Mouse (Mus musculus) liver, adult (tissue): ENCODE data around the gene Oscp1.

Experiments
- GATA4 ChIP-seq: IDR thresholded peaks from 2 replicates; pipeline ENCODE4 v1.6.1; 2014; ENCODE audit warnings: mild to moderate bottlenecking, low read length; ENCODE audit not compliant: insufficient replicate concordance

The Oscp1 gene

GRCm38 (mm10) chr4:126102061-126102841, 43.9 kb downstream of the Oscp1 start:
- TF ChIP-seq GATA4 = no peak

- TF ChIP-seq GATA4 = no peak
These were observed 44.8 kb downstream of the Oscp1 start for GRCm38 (mm10) chr4:126103057-126103581.

GRCm38 (mm10) chr4:126103590-126104068, 45.3 kb downstream of the Oscp1 start, which contains the start of gene Stk40:
Stk40 (plus strand) TSS chr4:126103957.
- peak; percentile 98; the same call in 1 of the 2 replicates for TF ChIP-seq GATA4

GRCm38 (mm10) chr4:126104261-126105075, 46.1 kb downstream of the Oscp1 start:
- TF ChIP-seq GATA4 = no peak

GRCm38 (mm10) chr4:126105131-126105783, 46.9 kb downstream of the Oscp1 start:
- TF ChIP-seq GATA4 = no peak

- no peak for TF ChIP-seq GATA4
These were observed 49.8 kb downstream of the Oscp1 start for GRCm38 (mm10) chr4:126108061-126108740.

- TF ChIP-seq GATA4 = no peak
These were observed 51.4 kb downstream of the Oscp1 start for GRCm38 (mm10) chr4:126109613-126110373.

- TF ChIP-seq GATA4 = no peak
These were observed 52.2 kb downstream of the Oscp1 start for GRCm38 (mm10) chr4:126110374-126111152.

GRCm38 (mm10) chr4:126111153-126111549, 52.8 kb downstream of the Oscp1 start:
- no peak for TF ChIP-seq GATA4

GRCm38 (mm10) chr4:126113243-126113642, 54.9 kb downstream of the Oscp1 start:
- TF ChIP-seq GATA4 = no peak

GRCm38 (mm10) chr4:126113943-126114342, 55.6 kb downstream of the Oscp1 start:
- no peak; the same call in 1 of the 2 replicates for TF ChIP-seq GATA4

GRCm38 (mm10) chr4:126115411-126115810, 57.0 kb downstream of the Oscp1 start:
- no peak for TF ChIP-seq GATA4
